ENCODE assay signal across 8 mouse cellular contexts in genomic region chr7:97788190-97788668, GRCm38 (mm10). TPM values are rescaled to one million over a fixed set of nuclear protein-coding genes. Genes with fewer than 3 reads are reported as not detected.
DNase-seq lines count a peak whose midpoint lies in the region; ATAC-seq lines count a peak whose summit lies in the region.

Pak1 (plus strand) TSS chr7:97788541.

- H3K9me3 ChIP-seq in hindbrain, embryonic 16.5 days (ENCODE audit: control insufficient read depth, low read length): no peaks in the 10 kb centered on the region

- peaks cover 10% of the 10 kb centered on the region for H3K4me1 ChIP-seq in hindbrain, embryonic 16.5 days (ENCODE audit: control insufficient read depth, insufficient read depth, low read depth, low read length)

- no peaks in the 10 kb centered on the region for H3K27me3 ChIP-seq in hindbrain, embryonic 16.5 days (replicated peaks; ENCODE audit: control insufficient read depth, insufficient read depth, low read length)

- H3K9ac ChIP-seq in hindbrain, embryonic 16.5 days (ENCODE audit: low read depth, low read length): peak within 1 kb of the TSS; percentile 73

- no peaks in the 10 kb centered on the region for H3K36me3 ChIP-seq in hindbrain, embryonic 16.5 days (ENCODE audit: control insufficient read depth, insufficient read depth, low read length)

- H3K4me2 ChIP-seq in hindbrain, embryonic 16.5 days (ENCODE audit: low read length): peak within 1 kb of the TSS; percentile 90

- ATAC-seq in hindbrain, embryonic 16.5 days: peak; percentile 96

- WGBS in hindbrain, embryonic 16.5 days: under 1% methylated on average over 34 of the region's 46 CpGs

- DNase-seq in R1 (ENCODE audit: low read depth, low spot score): peak; percentile 94
- DNase-seq in cerebellum, postnatal 14 days: peak; percentile 95 to 96
- peak; percentile 55 to 71 for DNase-seq in frontal cortex, postnatal 25 days (ENCODE audit: low spot score in 2 of 2)
- DNase-seq in left cerebral cortex, adult 11 months (ENCODE audit: low spot score): peak; percentile 81
- peak; percentile 74 for DNase-seq in lung, postnatal 36 days
- DNase-seq in retina, postnatal 1 day: peak; percentile 87
- peak; percentile 61 to 76 for DNase-seq in urinary bladder, adult 18-20 months (ENCODE audit: low spot score in 2 of 2)

- peak within 1 kb of the TSS; percentile 63 for H3K27ac ChIP-seq in hindbrain, embryonic 16.5 days (ENCODE audit: low read depth, low read length)

- peak within 1 kb of the TSS; percentile 83 for H3K4me3 ChIP-seq in hindbrain, embryonic 16.5 days (ENCODE audit: low read length)

RNA-seq across cellular contexts. Expression of gene Pak1, which starts in this region (rescaled TPM):
- 131 and 138 TPM in 2 replicates for polyA plus RNA-seq in hindbrain, embryonic 16.5 days (2015; fragmentation: Nextera tagmentation; extraction: Ambion mirVana)

Comparison
In these comparisons a context has a peak if more than half of its experiments do, and no peak if none do; other contexts are left out.
1. Peak in every context shown above with its lines: DNase-seq, ATAC-seq, H3K4me3 ChIP-seq and H3K27ac ChIP-seq.